Mouse (Mus musculus) brain, adult 2 months (tissue): Measurements from ENCODE around the gene Sptb.

Source experiments
- DNase-seq: peaks from one replicate; pipeline ENCODE4 v3.0.0; 2011; ENCODE audit warnings: low read depth, low spot score

Sptb gene

DNA sequence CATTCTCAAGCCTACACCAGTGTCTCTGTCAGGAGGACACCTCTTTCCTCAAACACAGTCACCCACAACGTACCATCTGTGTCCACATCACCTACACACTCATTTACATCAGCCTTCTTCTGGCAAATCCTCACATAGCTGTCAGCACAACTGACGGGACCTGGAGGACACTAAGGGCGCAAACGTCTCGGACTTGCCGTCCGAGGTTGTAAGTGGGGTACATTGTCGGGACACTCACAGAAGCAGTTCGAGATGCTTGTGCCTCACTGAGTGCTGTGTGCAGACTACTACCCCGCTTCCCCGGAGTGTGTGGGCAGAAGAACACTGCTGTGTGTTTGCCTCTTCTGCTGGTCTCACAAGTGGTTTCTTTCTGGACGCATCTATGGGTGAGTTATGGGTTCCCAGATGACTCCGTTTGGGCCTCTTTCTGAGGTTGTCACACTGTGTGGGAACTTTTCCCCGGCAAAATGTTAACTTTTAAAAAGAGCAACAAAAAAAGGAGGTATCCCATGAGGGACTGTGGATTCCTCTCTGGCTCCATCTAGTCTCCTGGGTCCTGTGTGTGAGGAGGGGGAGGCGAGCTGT lies 164.5 kb downstream of the Sptb start:
- peak; percentile 51 for DNase-seq

- no peak for DNase-seq
These were observed 168.5 kb downstream of the Sptb start for GRCm38 (mm10) chr12:76541879-76542278.

DNA sequence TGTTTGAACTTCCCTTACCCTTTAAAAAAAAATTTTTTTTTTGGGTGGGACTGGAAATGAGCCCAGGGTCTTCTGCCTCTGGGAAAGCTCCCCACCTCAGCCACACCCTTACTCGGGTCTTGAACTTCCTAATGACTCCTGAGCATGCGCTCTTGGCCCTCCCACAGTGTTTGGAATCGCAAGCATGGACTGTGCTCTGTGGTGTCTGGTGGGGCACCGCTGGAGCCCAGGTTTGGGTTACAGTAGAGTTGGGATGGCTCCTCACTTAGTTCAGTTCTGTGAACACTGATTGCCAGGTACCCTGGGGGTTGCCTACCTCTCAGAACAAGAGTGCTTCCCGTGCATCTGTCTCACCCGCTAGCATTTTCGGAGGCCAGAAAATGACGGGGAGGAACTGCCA lies 168.9 kb downstream of the Sptb start:
- DNase-seq: no peak

- DNase-seq: no peak
These were observed 169.6 kb downstream of the Sptb start for GRCm38 (mm10) chr12:76540701-76541221.

DNA sequence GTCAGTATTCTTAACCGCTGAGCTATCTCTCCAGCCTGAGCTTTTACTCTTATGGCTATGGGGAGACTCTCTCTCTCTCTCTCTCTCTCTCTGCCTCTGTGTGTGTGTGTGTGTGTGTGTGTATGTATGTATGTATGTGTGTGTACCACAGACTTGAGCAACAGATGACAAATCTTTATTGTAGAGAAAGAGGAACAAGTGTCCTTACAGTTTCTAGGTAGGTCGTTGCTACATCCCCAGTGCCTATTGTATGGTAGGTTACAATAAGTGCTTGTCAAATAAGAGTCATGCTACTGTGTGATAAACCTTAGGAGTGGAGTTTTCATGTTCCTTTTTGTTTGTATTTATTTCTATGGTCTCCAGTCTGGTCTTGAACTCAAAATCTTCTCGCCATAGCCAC lies 170.2 kb downstream of the Sptb start:
- no peak for DNase-seq

- peak; percentile 45 for DNase-seq
These were observed 172.9 kb downstream of the Sptb start for GRCm38 (mm10) chr12:76537434-76537833.

GRCm38 (mm10) chr12:76536591-76537153 lies 173.7 kb downstream of the Sptb start:
- peak; percentile 21 for DNase-seq

GRCm38 (mm10) chr12:76535471-76535900 lies 174.9 kb downstream of the Sptb start:
- DNase-seq: peak; percentile 85

DNA sequence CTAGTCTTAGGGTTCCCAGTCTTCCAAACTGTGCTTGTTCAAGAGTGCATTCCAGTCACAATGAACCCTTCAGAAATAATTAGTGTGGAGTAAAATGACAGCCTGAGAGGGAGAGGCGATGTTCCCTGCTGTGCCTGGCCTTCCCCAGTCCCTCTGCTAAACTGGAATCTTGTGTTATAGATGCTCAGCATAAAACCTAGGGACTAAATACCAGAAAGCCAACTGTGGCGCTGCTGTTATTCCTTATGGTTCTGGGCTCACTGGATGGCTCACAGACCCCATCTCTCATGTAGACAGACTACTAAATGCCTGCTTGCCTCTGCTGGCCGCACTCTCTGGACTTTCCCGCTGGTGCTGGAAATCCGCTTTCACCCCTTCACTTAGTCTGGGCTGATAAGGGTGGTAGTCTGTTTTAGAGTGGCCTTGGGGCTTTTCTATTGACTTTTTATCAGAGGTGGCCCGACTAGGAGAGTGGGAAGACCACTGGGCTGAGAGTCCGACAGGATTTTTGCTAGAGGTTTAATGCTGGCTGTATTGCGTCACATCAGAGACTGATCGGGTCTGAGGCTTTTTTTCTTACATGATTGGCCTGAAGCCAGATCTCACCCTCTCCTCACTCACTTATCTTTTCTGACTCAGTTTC lies 175.6 kb downstream of the Sptb start:
- peak; percentile 41 for DNase-seq

GRCm38 (mm10) chr12:76534233-76534632 lies 176.1 kb downstream of the Sptb start:
- no peak for DNase-seq

GRCm38 (mm10) chr12:76533377-76534222 lies 176.7 kb downstream of the Sptb start:
- DNase-seq: peak; percentile 81

- DNase-seq: no peak
These were observed 177.4 kb downstream of the Sptb start for GRCm38 (mm10) chr12:76532926-76533376.

DNA sequence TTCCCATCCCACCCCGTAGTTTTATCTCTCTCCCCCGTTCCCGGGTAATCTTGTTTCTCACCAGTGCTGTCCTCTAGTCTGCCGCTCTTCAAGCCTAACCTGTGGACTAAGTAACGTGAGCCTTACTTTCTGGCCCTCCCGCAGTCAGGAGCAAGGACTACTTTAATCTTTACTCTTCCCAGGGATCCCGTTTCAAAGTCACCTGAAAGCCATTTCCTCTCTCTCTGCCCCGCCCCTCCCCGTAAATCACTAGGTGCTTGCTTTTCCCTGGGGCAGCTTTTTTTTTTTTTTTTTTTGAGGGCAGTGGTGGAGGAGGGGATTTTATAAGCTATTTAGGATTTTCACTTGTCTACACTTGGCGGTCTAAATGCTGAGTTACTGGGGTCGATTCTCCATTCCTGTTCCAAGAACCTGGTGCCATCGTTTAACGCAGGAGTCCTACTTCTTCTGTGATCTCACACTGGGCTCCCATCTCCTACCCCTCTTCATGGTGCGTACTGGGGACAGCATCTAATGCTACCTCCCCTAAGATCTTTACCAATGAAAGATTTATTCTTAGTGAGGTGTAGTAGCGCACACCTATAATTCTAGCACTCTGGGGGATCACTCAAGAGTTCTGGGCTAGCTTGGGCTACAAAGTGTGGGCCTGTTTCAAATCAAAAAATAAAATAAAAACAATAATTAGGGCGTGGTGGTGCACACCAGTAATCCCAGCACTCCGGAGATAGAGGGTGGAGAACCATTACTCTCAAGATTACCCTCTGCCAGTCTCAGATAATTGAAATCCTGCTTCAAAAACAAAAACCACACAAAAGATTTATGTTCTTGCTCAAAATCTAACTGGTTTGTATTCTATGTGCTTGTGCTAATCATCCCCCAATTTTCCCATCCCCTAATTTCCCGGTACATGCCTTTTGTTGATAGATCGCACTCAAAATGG lies 178.1 kb downstream of the Sptb start:
- DNase-seq: no peak

- DNase-seq: no peak
These were observed 179.7 kb downstream of the Sptb start, which contains the start of gene Plekhg3 for GRCm38 (mm10) chr12:76530580-76531139. Gene Plekhg3, plus strand, starts transcription at chr12:76530891.
